Mouse (Mus musculus) embryonic facial prominence, embryonic 14.5 days (tissue): ENCODE data around the gene 1700016H13Rik. TPM values are rescaled to one million over a fixed set of nuclear protein-coding genes. Genes with fewer than 3 reads are reported as not detected.

Experiments
- ATAC-seq: fragments of 200-750 bp; cut with Nextera tagmentation; 2 replicates; pipeline ENCODE4 v1.8.0; 2017; ENCODE audit warnings: low read depth, moderate number of reproducible peaks, moderate TSS enrichment
- DNase-seq: peaks from one replicate; pipeline ENCODE4 v3.0.0-alpha.2; 2015; ENCODE audit warnings: low spot score
- H3K27ac ChIP-seq: fragments of 300-500 bp; sonication (generic); replicated peaks from 2 replicates; pipeline ENCODE4 v1.5.1; 2014; ENCODE audit warnings: low read depth, mild to moderate bottlenecking, low read length, moderate library complexity
- H3K27me3 ChIP-seq: fragments of 300-500 bp; sonication (generic); replicated peaks from 2 replicates; pipeline ENCODE4 v1.6.1; 2014; ENCODE audit warnings: low read length; ENCODE audit not compliant: control insufficient read depth, insufficient read depth
- H3K36me3 ChIP-seq: fragments of 300-500 bp; sonication (generic); 2 replicates; pipeline ENCODE4 v1.6.1; 2014; ENCODE audit warnings: low read length, mixed read lengths; ENCODE audit not compliant: control insufficient read depth, insufficient read depth
- H3K4me1 ChIP-seq: fragments of 300-500 bp; sonication (generic); 2 replicates; pipeline ENCODE4 v1.6.1; 2014; ENCODE audit warnings: antibody characterized with exemption, low read length; ENCODE audit not compliant: control insufficient read depth, insufficient read depth
- H3K4me2 ChIP-seq: fragments of 300-500 bp; sonication (generic); 2 replicates; pipeline ENCODE4 v1.6.1; 2014; ENCODE audit warnings: low read depth, mild to moderate bottlenecking, low read length, moderate library complexity, mixed read lengths
- H3K4me3 ChIP-seq: fragments of 300-500 bp; sonication (generic); 2 replicates; pipeline ENCODE4 v1.5.1; 2014; ENCODE audit warnings: low read depth, mild to moderate bottlenecking, low read length
- H3K9ac ChIP-seq: fragments of 300-500 bp; sonication (generic); 2 replicates; pipeline ENCODE4 v1.6.1; 2014; ENCODE audit warnings: low read depth, mild to moderate bottlenecking, low read length, moderate library complexity, mixed read lengths
- H3K9me3 ChIP-seq: fragments of 300-500 bp; sonication (generic); 2 replicates; pipeline ENCODE4 v1.6.1; 2016; ENCODE audit warnings: low read length; ENCODE audit not compliant: control insufficient read depth
- WGBS: fragments of 180-500 bp; shearing (Covaris S2); extraction: QIAGEN DNeasy Blood & Tissue Kit; methylation state at CpG from one replicate; pipeline ENCODE4 v1.1.7; 2014; 5-methylcytosine and 5-hydroxymethylcytosine counted together
- polyA plus RNA-seq: library from polyadenylated mRNA; unstranded; fragments of >200 nt; fragmentation: Nextera tagmentation; extraction: Ambion mirVana; gene quantifications from 2 replicates; pipeline ENCODE4 v1.2.1, GENCODE M21; 2014

The 1700016H13Rik gene
- polyA plus RNA-seq: 0.24 TPM in 1 of 2 replicates, not detected in the other

DNA sequence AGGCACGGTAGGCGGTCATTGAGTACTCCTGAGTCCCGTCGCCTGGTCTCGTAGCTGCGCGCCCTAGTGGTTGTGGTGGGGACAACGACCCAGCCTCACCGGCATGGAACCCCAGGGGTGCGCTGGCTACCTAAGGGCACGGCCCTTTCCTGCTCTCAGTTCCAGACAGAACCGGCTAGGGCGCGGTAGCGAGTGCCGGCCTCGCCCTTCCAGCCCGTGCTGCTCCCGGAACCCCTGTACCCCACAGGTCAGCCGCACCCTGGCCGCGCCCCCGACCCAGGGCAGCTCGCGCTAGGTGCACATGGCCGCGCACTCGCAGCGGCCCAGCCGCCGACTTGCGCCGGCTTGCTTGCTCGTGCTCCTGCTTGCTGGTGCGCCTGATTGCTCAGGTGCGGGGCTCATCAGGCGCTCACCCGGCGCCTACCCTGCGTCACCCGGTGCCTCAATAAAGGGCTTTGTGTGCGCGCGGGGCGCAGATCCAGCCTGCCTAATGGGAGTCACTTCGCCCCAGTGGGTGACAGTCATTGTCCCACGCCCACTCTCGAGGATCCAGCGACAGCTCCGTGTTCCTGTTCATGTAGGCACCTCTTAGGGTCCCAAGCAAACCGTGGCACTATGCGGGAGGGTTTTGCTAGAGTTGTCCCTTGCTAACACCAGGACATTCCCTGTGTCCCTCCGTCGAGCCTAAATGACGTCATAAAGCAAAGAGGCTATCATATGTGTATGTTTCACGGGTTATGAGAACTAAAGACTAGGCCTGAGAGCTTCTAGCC, at the start of gene 1700016H13Rik:
Gene 1700016H13Rik, minus strand, starts transcription at position 665 of the 773 bp plus-strand sequence.
- 3% methylated on average over 37 of the region's 56 CpGs for WGBS
- no peaks in the 10 kb centered on the region for H3K9me3 ChIP-seq

GRCm38 (mm10) chr5:103705331-103705730, 49.5 kb upstream of the 1700016H13Rik start:
- no peaks in the 10 kb centered on the region for H3K36me3 ChIP-seq
- ATAC-seq (no peak), DNase-seq (no peak)
- whole genome bisulfite sequencing: 86% methylated on average over 4 of the region's 4 CpGs
- H3K9me3 ChIP-seq: 0 out of 2 replicates have a peak, but pooled peaks cover 4% of the 10 kb centered on the region
- H3K27me3 ChIP-seq: no peaks in the 10 kb centered on the region
- no peak overlapping the region for H3K4me2 ChIP-seq
- no peaks in the 10 kb centered on the region for H3K4me1 ChIP-seq
- H3K27ac ChIP-seq: no peak overlapping the region
- no peak overlapping the region for H3K9ac ChIP-seq
- no peak overlapping the region for H3K4me3 ChIP-seq

More for the DNA sequence above, at the start of gene 1700016H13Rik:
- peak; percentile 91 for ATAC-seq
- Histone ChIP-seq H3K27ac (peak within 1 kb of the TSS; percentile 10; the same call in 1 of the 2 replicates), H3K4me1 (no peaks in the 10 kb centered on the region), H3K27me3 (0 out of 2 replicates have a peak, but pooled peaks cover 3% of the 10 kb centered on the region), H3K4me2 (peak within 1 kb of the TSS; percentile 99), H3K9ac (peak within 1 kb of the TSS; percentile 71), H3K4me3 (peak within 1 kb of the TSS; percentile 55), H3K36me3 (no peaks in the 10 kb centered on the region)
- peak; percentile 51 for DNase-seq

DNA sequence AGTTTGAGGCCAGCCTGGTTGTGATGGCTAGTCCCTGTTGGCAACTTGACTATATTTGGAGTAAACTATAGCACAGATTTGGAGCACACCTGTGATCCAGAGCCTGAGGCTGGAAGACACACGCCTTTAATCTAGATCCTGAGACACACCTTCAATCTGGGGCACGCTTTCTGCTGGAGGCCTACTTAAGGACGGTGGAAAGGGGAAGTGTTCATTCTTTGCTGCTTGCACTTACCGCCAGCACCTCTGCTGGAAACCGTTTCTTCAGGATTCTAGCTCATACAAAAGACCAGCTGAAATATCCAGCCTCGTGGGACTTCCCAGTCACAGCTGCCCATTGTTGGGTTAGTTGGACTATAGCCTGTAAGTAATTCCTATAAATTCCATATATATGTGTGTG, 46.7 kb upstream of the 1700016H13Rik start:
- Histone ChIP-seq H3K9me3 (0 out of 2 replicates have a peak, but pooled peaks cover 4% of the 10 kb centered on the region), H3K4me1 (no peaks in the 10 kb centered on the region), H3K4me2 (no peak overlapping the region), H3K27ac (no peak overlapping the region), H3K9ac (no peak overlapping the region), H3K36me3 (no peaks in the 10 kb centered on the region), H3K27me3 (no peaks in the 10 kb centered on the region), H3K4me3 (no peak overlapping the region)
- WGBS: 61% methylated on average over 6 of the region's 6 CpGs
- DNase-seq (no peak), ATAC-seq (no peak)

DNA sequence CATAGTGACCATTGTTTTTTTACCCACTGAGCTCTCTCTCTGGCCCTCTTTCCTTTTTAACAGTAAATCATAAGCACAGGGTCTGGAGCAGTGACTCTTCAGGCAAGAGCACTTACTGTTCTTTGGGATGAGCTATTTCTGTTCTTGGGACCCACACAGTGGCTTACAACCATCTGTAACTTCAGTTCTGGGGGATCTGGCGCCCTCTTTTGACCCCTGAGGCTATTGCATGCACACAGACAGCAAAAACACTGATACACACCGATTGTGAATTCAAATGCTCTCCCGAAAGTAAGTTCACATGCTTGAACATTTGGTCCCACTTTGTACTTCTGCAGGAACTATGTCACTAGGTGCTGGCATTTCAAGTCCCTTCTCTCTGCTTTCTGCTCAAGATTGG, 45.7 kb upstream of the 1700016H13Rik start:
- Histone ChIP-seq H3K4me2 (no peak overlapping the region), H3K27ac (no peak overlapping the region), H3K36me3 (no peaks in the 10 kb centered on the region), H3K9ac (no peak overlapping the region), H3K9me3 (0 out of 2 replicates have a peak, but pooled peaks cover 2% of the 10 kb centered on the region), H3K27me3 (no peaks in the 10 kb centered on the region), H3K4me3 (no peak overlapping the region), H3K4me1 (no peaks in the 10 kb centered on the region)
- DNase-seq (no peak), ATAC-seq (no peak)
- 71% methylated on average over 3 of the region's 3 CpGs for WGBS

DNA sequence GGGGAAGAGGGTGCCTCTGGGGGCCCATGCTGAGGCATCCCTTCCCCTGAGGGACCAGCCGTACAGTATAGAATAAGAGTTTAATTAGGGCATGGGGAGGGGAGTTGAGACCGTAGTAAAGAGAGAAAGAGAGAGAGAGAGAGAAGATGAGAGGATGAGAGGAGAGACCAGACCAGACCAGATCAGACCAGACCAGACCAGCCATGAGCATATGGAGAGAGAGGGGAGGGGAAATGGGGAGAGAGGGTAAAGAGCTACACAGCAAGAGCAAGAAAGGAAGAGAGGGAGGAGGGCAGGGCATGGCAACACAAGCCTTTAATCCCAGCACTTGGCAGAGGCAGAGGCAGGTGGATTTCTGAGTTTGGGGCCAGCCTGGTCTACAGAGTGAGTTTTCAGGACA, 44.9 kb upstream of the 1700016H13Rik start:
- Histone ChIP-seq H3K4me3 (no peak overlapping the region), H3K4me1 (no peaks in the 10 kb centered on the region)

GRCm38 (mm10) chr5:103699537-103699936, 43.7 kb upstream of the 1700016H13Rik start:
- DNase-seq (no peak), ATAC-seq (no peak)
- no peak overlapping the region for H3K9ac ChIP-seq
- H3K4me3 ChIP-seq: no peak overlapping the region
- no peaks in the 10 kb centered on the region for H3K36me3 ChIP-seq
- no peak overlapping the region for H3K4me2 ChIP-seq
- 46% methylated on average over 4 of the region's 4 CpGs for WGBS
- no peaks in the 10 kb centered on the region for H3K4me1 ChIP-seq
- H3K27me3 ChIP-seq: no peaks in the 10 kb centered on the region
- H3K27ac ChIP-seq: no peak overlapping the region
- H3K9me3 ChIP-seq: no peaks in the 10 kb centered on the region

More for the DNA sequence above, 44.9 kb upstream of the 1700016H13Rik start:
- Histone ChIP-seq H3K9ac (no peak overlapping the region), H3K27ac (no peak overlapping the region), H3K36me3 (no peaks in the 10 kb centered on the region), H3K4me2 (no peak overlapping the region), H3K27me3 (no peaks in the 10 kb centered on the region), H3K9me3 (no peaks in the 10 kb centered on the region)
- DNase-seq (no peak), ATAC-seq (peak; percentile 32; the same call in 1 of the 2 replicates)
- WGBS: 72% methylated on average over 2 of the region's 2 CpGs

GRCm38 (mm10) chr5:103698577-103698976, 42.8 kb upstream of the 1700016H13Rik start:
- no peaks in the 10 kb centered on the region for H3K4me1 ChIP-seq
- peaks cover 9% of the 10 kb centered on the region for H3K27me3 ChIP-seq
- H3K9ac ChIP-seq: no peak overlapping the region
- no peak for DNase-seq
- no peaks in the 10 kb centered on the region for H3K36me3 ChIP-seq
- H3K27ac ChIP-seq: no peak overlapping the region
- H3K4me2 ChIP-seq: no peak overlapping the region
- no peak overlapping the region for H3K4me3 ChIP-seq
- 63% methylated on average over 4 of the region's 4 CpGs for WGBS
- no peaks in the 10 kb centered on the region for H3K9me3 ChIP-seq
- ATAC-seq: no peak

DNA sequence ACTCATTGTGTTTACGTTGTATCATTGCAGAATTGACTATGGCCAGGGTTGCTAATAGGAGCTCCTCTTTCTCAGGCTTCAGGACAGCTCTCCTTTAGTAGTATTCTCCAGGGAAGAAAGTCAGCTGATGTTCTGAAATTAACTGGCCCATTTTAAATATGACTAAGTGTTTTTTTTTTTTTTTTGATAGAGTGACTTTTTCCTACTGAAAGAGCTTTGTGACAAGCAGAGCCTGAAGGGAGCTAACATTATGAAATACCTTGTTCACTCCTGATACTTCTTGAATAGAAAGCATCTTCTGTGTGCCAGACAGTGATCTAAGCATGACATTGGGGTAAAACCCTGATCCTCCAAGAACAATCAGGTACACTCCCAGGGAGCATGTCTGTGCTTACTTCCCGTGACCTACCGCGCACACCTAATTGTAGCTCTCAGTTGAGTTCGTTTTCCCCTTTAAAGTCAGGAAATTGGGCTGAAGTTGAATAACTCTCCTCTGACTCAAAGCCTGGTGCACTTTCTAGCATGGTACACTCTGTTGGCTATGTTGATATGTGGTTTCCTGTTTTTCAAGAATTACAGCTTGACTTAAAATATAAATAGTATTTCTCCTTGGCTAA, 42.2 kb upstream of the 1700016H13Rik start:
- H3K4me1 ChIP-seq: peaks cover 5% of the 10 kb centered on the region; the same call in 1 of the 2 replicates
- no peaks in the 10 kb centered on the region for H3K9me3 ChIP-seq
- ATAC-seq (no peak), DNase-seq (no peak)
- no peak overlapping the region for H3K4me2 ChIP-seq
- no peak overlapping the region for H3K27ac ChIP-seq
- no peak overlapping the region for H3K9ac ChIP-seq
- WGBS: 57% methylated on average over 5 of the region's 5 CpGs
- H3K4me3 ChIP-seq: no peak overlapping the region
- no peaks in the 10 kb centered on the region for H3K36me3 ChIP-seq
- H3K27me3 ChIP-seq: peaks cover 15% of the 10 kb centered on the region
